Mouse (Mus musculus) midbrain, embryonic 14.5 days (tissue): ENCODE measurements at regions not wholly inside any gene's neighbourhood (a gene's known extent, or its start where the extent isn't known, plus 50 kb on each side); places are given as distances from the start of the nearest gene placed in this dataset.
"Not testable (repeated sequence)": the region's sequence is repeated elsewhere in the genome, so short reads cannot be mapped to it uniquely, and the experiment has no call there.

Source experiments
- ATAC-seq: fragments of 200-750 bp; cut with Nextera tagmentation; 2 replicates; pipeline ENCODE4 v1.8.0; 2017; ENCODE audit warnings: moderate number of reproducible peaks, moderate library complexity; ENCODE audit not compliant: low FRiP score, low TSS enrichment
- DNase-seq: peaks from one replicate; pipeline ENCODE4 v3.0.0-alpha.2; 2015
- H3K27ac ChIP-seq: fragments of 300-500 bp; sonication (generic); replicated peaks from 2 replicates; pipeline ENCODE4 v1.5.1; 2014; ENCODE audit warnings: mild to moderate bottlenecking, low read depth, low read length, moderate library complexity
- H3K27me3 ChIP-seq: fragments of 300-500 bp; sonication (generic); 2 replicates; pipeline ENCODE4 v1.6.1; 2014; ENCODE audit warnings: low read length, control low read depth, mixed read lengths; ENCODE audit not compliant: control insufficient read depth, insufficient read depth
- H3K36me3 ChIP-seq: fragments of 300-500 bp; sonication (generic); 2 replicates; pipeline ENCODE4 v1.6.1; 2014; ENCODE audit warnings: low read length, control low read depth; ENCODE audit not compliant: control insufficient read depth, insufficient read depth
- H3K4me1 ChIP-seq: fragments of 300-500 bp; sonication (generic); 2 replicates; pipeline ENCODE4 v1.6.1; 2014; ENCODE audit warnings: mild to moderate bottlenecking, antibody characterized with exemption, low read length, control low read depth; ENCODE audit not compliant: control insufficient read depth, insufficient read depth
- H3K4me2 ChIP-seq: fragments of 300-500 bp; sonication (generic); 2 replicates; pipeline ENCODE4 v1.6.1; 2014; ENCODE audit warnings: mild to moderate bottlenecking, low read length, moderate library complexity
- H3K4me3 ChIP-seq: fragments of 300-500 bp; sonication (generic); replicated peaks from 2 replicates; pipeline ENCODE4 v1.5.1; 2014; ENCODE audit warnings: low read depth, low read length
- H3K9ac ChIP-seq: fragments of 300-500 bp; sonication (generic); replicated peaks from 2 replicates; pipeline ENCODE4 v1.6.1; 2014; ENCODE audit warnings: mild to moderate bottlenecking, low read length, moderate library complexity
- H3K9me3 ChIP-seq: fragments of 300-500 bp; sonication (generic); 2 replicates; pipeline ENCODE4 v1.6.1; 2016; ENCODE audit warnings: low read length, control low read depth, mixed read lengths; ENCODE audit not compliant: control insufficient read depth
- whole genome bisulfite sequencing: fragments of 180-500 bp; shearing (Covaris S2); extraction: QIAGEN DNeasy Blood & Tissue Kit; methylation state at CpG from one replicate; pipeline ENCODE4 v1.1.7; 2014; 5-methylcytosine and 5-hydroxymethylcytosine counted together

GRCm38 (mm10) chr4:122455100-122455499, 234.0 kb upstream of the 9530002B09Rik start:
- not testable (repeated sequence) for H3K36me3 ChIP-seq, H3K4me2 ChIP-seq, H3K4me1 ChIP-seq, H3K27ac ChIP-seq, DNase-seq, H3K4me3 ChIP-seq, H3K27me3 ChIP-seq, H3K9ac ChIP-seq, H3K9me3 ChIP-seq
- peak; percentile 73 for ATAC-seq
- no CpG with 5 or more reads among the region's 21 CpGs for WGBS
